Mouse (Mus musculus) hematopoietic stem cell, adult 5-6 weeks (primary cell): Measurements from ENCODE around the gene Pqlc3. TPM values are rescaled to one million over a fixed set of nuclear protein-coding genes. Genes with fewer than 3 reads are reported as not detected.

Experiments used
- ATAC-seq, 2 experiments: fragments of 125-278 bp in 1 of 2; replicated peaks in 1 of 2; 2 replicates each; pipeline ENCODE4 v1.8.0; 2016 to 2017; ENCODE audit warnings: inconsistent platforms in 2 of 2, mild to moderate bottlenecking in 2 of 2, moderate number of reproducible peaks in 2 of 2, low read depth in 1 of 2, moderate TSS enrichment in 1 of 2; ENCODE audit not compliant: low FRiP score in 2 of 2, poor library complexity in 2 of 2, severe bottlenecking in 2 of 2, insufficient read depth in 1 of 2, low TSS enrichment in 1 of 2
- total RNA-seq: library from RNA; stranded (forward); fragments of 172-1452, 232-1000 nt; gene quantifications from 2 replicates; pipeline ENCODE4 v1.2.3, GENCODE M21; 2017

The Pqlc3 gene
- total RNA-seq, 1 experiment from 2014 or later: 31.6 TPM

GRCm38 (mm10) chr12:17012067-17012899 lies 12.1 kb upstream of the Pqlc3 start:
- ATAC-seq: no peak

GRCm38 (mm10) chr12:17011100-17011870 lies 11.1 kb upstream of the Pqlc3 start, which contains the start of gene 2410004P03Rik:
Gene 2410004P03Rik (minus strand): TSS chr12:17011727.
- ATAC-seq: peak; percentile 85 to 86

GRCm38 (mm10) chr12:17009466-17009865 lies 9.3 kb upstream of the Pqlc3 start:
- ATAC-seq: no peak

GRCm38 (mm10) chr12:17001211-17001610 lies 1.0 kb upstream of the Pqlc3 start:
- no peak for ATAC-seq

- ATAC-seq: peak; percentile 61 to 65
These were observed 420 bp upstream of the Pqlc3 start for GRCm38 (mm10) chr12:17000628-17001027.

GRCm38 (mm10) chr12:16999146-16999545 lies 1.1 kb downstream of the Pqlc3 start:
- no peak for ATAC-seq

GRCm38 (mm10) chr12:16996886-16997462 lies 3.2 kb downstream of the Pqlc3 start:
- ATAC-seq: no peak

- no peak for ATAC-seq
These were observed 3.9 kb downstream of the Pqlc3 start for GRCm38 (mm10) chr12:16996281-16996680.

GRCm38 (mm10) chr12:16994291-16994690 lies 5.9 kb downstream of the Pqlc3 start:
- ATAC-seq: no peak

GRCm38 (mm10) chr12:16992355-16992754 lies 7.9 kb downstream of the Pqlc3 start:
- ATAC-seq: no peak

- ATAC-seq: no peak
These were observed 8.8 kb downstream of the Pqlc3 start for GRCm38 (mm10) chr12:16991376-16991775.

GRCm38 (mm10) chr12:16985778-16986177 lies 14.4 kb downstream of the Pqlc3 start:
- ATAC-seq: no peak

- no peak for ATAC-seq
These were observed 23.1 kb downstream of the Pqlc3 start for GRCm38 (mm10) chr12:16977120-16977519.

- no peak for ATAC-seq
These were observed 33.4 kb downstream of the Pqlc3 start for GRCm38 (mm10) chr12:16966811-16967210.

- no peak for ATAC-seq
These were observed 36.9 kb downstream of the Pqlc3 start for GRCm38 (mm10) chr12:16963354-16963753.

- ATAC-seq: 0 out of 4 replicates have a peak, but pooled peaks of 1 of the 2 experiments have one; percentile 37
These were observed 41.4 kb downstream of the Pqlc3 start for GRCm38 (mm10) chr12:16958851-16959250.

GRCm38 (mm10) chr12:16948239-16948638 lies 52.0 kb downstream of the Pqlc3 start:
- no peak for ATAC-seq

- ATAC-seq: no peak
These were observed 58.2 kb downstream of the Pqlc3 start for GRCm38 (mm10) chr12:16941976-16942375.
